Mouse (Mus musculus): ENCODE measurements around the gene Tkt.

DNA sequence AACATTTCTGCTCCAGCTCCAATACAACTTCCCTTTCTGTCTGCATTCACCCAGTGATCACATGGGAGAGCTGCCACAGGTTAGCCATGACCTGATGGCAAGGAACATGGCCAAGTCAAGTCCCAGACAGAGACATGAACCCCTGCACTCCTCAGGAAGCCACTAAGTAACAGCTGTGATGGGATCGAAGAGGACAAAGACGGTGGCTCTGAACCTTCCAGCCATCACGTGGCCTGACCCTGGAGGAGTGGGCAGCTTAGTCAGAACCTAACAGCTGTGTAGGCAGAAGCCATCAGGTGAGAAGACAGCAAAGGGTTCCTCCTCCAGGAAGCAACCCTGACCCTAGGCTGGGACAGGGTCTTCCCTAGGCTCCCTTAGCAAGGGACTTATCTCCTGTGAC lies 61.3 kb downstream of the Tkt start:
- no peak for TF ChIP-seq CTCF (conservative IDR thresholded peaks at IDR 0.05; ENCODE audit: low read length)
- no peak for TF ChIP-seq POU5F1 (IDR thresholded peaks at IDR 0.05; ENCODE audit: borderline replicate concordance, low read length)
- no peak for TF ChIP-seq NANOG (IDR thresholded peaks at IDR 0.05; ENCODE audit: borderline replicate concordance, low read length)
